Mouse (Mus musculus) megakaryocyte-erythroid progenitor cell, adult 5-6 weeks (primary cell): ENCODE results near the gene Mast4. TPM values are rescaled to one million over a fixed set of nuclear protein-coding genes. Genes with fewer than 3 reads are reported as not detected.

Source experiments
- ATAC-seq: replicated peaks from 2 replicates; pipeline ENCODE4 v1.8.0; 2016; ENCODE audit warnings: mild to moderate bottlenecking, inconsistent platforms; ENCODE audit not compliant: severe bottlenecking, poor library complexity, low FRiP score, low TSS enrichment
- total RNA-seq, 2 experiments: library from RNA; stranded (forward) in 1 of 2; stranded (reverse) in 1 of 2; fragments of 200-1000, 215-1000 nt in 1 of 2; fragments of >200 nt in 1 of 2; fragmentation: Nextera tagmentation in 1 of 2; gene quantifications; 2 replicates each; pipeline ENCODE4 v1.2.3; 2014 to 2017

Gene Mast4
- total RNA-seq, 2 experiments from 2014 or later = 10.9 to 40.9 TPM

DNA sequence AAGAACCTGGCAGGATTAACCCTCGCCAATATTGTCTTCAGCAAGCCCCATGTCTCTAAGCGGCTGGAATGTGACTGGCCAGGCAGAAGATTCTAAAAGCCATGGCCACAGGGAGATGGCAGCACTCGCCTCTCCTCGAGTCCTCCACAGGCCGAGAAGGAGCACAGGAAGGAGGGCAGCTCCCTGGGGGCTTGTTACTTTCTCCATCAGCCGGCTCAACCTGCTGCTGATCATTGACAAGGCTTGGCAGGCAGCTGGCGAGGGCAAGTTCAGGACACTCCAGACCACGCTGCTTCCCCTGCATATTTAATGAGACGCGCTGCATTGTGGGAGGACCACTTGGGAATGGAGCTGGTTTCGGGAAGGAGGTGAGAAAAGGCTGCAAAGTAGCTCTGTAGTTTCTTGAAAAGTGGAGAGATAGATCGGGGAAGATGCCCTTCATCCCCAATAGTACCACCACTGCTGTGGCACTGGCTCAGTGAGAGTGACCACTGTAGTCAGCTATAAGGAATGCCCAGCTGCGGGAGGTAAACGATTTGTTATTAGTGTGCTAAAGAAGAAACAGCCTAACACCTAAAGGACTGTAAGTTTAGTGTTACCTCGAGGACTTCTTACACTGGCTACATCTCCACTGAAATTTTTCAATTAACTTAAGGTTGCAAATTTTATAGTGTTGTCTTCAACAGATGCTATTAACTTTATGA, 523.0 kb downstream of the Mast4 start:
- no peak for ATAC-seq

DNA sequence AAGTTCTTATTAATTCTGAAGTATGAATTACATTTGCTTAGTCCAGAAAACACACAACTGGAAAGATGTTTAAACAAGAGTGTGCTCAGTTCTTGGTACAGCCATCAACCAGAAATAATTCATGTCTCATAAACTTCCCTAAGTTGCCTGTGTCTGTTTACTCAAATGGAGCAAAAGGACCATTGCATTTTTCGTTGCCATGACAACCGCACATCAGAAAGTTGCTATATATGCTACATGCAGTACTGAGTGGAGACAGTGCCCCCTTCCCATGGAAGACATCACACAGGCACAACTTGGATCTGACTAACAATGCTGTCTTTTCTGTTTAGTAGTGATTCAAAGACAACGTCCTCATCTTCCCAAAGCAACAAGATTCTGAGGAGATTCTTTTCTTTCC, 527.6 kb downstream of the Mast4 start:
- ATAC-seq = no peak

DNA sequence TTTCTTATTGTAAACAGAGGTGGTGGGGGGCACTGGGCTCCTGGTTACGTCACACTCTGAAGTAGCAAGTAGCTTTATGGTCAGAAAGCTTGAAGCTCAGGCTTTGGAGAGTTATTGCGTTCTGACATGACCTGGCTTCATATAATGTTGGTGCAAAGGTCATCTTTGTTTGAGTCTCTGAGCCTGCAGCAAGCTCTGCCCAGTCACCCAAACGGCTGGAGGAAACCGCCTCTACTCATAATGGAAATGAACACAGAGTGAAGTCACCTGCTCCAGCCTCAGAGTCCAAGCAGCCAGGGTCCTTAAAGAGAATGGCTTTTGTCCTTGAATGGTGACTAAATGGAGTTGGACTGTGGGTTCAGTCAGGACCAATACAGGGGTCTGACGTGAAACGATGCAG, 529.1 kb downstream of the Mast4 start:
- ATAC-seq = no peak

DNA sequence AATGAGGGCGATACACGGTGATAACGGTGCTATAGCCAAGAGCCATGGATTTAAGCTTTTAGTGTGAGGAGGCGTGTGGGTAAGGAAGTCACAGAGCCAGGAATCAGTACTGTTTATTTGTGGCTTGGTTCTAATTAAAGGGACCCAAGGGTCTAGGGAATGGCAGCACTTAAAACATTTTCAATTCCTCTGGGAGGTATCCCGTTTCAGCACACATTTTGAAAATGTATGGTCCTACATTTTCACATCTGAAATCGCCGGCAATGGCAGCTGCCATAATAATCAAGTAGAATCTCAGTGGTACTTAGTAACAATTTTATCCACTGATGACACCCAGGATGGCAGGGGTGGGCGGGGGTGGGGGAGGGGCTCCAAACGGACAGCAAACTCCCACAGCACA, 531.1 kb downstream of the Mast4 start:
- ATAC-seq = no peak

DNA sequence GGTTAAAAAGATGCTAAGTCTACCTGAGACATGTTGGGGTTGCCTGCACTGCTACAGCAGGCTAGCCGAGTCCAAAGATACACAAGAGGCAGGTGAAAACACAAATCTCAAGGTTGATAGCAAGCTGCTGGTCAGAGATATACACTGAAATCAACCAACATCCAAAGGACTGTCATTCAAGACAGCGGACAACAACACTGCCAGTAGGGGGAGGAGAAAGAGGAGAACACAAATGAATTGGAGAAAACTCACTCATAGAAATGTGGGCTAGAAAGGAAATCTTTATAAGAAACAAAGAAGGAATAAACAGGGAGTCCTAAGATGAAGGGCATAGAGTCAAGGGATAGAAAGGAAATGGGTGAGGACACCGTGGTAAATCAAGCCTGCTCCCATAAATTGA, 542.1 kb downstream of the Mast4 start:
- 0 out of 2 replicates have a peak, but pooled peaks have one; percentile 36 for ATAC-seq

DNA sequence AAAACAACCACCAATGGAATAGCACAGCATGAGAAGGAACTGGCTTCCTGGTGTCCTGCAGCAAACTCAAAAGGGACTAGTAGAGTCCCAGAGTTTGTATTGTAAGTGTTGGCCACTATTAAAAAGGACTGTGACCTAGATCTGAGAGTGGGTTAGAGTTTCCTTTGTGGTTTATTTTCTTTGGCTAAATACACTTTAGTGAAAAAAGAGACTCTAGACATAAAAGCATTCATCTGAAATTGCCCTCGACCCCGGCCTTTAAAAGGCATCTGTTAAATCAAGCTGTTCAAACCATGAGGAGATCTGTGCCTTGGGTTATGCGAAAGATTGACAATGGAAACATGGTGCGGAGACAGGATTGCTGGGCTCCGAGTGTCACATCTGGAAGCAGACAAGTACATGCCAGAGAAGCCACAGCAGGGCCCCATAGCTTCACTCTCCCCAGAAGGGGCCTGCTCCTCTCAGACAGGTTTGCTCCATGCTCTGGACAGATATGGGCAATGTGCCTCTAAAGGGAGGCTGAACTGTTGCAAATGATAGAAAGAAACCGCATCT, 543.6 kb downstream of the Mast4 start:
- no peak for ATAC-seq

DNA sequence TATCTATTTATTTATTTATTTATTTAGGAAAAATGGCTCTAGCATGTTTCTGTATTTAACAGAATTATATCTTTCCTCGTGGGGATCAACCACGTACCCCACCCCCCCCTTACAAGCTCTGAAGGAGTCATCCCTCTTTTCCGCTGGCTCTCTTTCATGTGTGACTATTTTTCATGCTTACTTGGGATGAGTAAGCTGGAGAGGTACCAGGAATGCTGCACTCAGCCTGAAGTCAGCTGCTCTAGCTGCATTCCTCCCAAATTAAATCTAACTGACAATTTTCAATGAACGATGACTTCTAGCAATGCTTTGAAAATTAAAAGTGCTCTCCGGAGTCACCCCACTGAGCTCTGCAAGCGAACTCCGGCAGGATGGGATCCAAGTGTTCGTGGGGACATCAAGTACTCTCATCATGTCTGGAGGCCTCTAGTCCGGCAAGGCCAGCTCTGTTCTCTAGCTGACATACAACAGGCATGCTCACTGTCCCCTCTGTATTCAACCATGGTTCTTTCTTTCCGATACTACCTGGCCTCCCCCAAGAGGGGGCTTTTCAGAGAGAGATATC, 547.5 kb downstream of the Mast4 start:
- ATAC-seq = no peak

DNA sequence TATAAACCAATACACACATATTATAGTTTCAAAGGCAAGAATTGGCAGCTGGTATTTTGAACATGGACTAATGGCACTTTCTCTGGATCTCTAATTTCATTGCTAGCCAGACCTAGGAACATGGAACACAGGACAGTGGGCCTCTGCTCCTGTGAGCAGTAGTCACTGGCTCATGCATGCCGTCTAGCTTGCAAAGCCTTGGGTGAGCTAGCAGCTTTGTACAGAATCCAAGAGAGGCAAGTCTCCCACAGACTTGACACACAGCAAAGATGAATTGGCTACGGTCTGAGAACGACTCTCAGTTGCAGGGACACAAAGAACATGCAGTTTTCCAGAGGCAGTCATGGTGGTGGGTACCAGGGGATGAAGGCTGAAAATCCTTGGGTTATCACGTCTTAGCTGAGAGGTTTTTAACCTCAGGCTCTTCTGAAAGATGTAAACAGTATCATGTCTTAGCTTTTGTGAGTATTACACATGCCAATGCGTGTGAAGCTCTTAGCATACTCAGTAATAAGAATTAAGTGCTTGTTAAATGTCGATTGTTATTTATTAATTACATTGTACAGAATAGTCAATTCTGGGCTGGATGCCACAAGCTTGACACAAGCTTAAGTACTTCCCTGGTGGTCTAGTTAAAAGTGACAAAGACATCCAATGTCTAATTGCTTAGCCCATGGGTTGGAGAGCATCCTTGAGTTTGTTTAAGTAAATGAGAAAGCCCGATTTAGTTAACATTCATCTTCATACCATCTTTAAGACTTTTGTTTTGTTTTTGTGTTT, 550.6 kb downstream of the Mast4 start:
- ATAC-seq = no peak

DNA sequence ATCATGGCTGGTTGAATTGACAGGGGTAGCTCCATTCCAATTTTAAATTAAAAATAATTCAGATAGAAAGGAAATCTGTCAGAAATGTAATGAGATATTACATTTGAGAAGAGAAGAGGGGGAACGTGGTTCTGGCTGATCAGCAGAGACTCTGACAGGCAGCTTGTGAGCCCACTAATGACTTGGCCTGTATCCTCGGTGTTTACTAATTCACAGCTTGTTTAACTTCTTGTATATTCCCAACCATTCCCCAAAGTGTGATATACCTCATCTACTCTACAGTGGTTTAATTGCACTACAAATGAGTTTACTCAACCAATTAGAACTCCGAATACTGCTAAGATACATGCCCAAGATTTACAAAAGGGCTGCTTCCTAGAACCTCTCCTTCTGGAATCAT, 555.0 kb downstream of the Mast4 start:
- ATAC-seq = no peak

DNA sequence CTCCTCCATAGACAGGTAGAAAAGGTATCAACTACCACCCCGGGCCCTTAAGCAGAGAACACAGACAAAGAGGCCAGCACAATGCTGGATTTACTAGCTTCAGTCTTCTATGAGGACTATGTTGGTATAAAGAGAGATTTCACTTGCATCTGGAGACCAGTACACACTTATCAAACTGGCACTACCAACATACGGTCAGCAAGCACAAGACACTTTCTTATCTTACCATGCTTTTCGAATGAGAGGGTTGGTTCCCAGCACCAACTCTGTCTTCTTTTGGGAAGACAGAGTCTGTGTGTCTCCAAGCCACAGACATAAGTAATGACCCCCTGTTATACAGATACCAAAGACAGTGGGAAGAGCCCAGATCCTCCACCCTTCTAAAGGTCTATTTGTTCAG, 555.4 kb downstream of the Mast4 start:
- ATAC-seq = peak; percentile 72

DNA sequence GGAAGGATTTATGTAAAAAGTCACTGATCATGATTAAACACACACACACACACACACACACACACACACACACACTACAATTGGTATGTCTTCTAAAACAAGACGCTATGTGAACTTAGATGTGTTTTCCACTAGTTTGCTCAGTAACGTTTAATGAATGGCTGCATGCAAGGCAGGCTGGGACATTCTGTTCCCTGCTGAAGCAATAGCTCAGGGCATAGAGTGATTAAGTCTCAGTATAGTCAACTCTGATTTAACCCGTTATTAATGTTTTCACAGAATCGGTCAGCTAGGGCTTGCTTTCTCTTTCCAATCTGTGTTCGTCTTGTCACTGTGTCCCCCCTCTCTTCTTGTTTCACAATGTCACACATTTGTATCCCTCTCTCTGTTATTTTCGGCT, 558.8 kb downstream of the Mast4 start:
- no peak for ATAC-seq

DNA sequence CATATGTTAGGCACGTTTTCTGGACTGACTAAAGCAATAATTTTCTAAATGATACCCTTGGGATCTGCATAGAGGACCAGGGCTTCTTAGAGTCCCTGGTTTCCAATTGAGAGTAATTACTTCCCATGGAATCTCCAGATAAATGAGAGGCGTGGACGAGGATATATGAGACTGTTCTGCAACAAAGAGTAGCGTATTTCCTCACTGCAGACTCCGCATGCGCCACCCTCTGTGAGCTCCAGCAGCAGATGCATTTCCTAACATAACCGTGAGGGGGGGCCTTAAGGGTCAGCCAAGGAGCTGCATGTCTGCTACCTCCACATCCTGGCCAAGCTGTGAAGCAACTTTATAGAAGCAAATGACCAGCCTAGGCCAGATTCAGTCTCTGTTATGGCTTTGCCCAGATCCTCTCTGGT, 559.5 kb downstream of the Mast4 start:
- ATAC-seq = no peak

DNA sequence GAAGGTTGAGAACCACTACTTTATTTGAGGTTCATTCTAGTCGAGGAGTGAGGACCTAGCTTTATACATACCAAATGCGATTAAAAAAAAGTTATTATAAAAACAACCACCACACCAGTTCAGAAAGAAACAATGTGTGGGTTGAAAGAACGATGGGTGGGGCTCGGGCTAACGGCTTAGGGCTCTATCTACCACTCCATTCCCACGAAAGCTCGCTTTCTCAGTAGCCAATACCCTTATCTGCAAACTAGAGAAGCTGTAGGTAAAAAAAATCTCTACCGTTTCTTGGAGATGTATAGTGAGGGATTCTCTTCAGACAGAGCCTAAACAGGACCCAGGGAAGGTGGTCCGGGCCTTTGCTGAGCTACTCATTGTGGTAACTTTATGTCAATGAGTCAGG, 561.1 kb downstream of the Mast4 start:
- ATAC-seq = peak; percentile 94

DNA sequence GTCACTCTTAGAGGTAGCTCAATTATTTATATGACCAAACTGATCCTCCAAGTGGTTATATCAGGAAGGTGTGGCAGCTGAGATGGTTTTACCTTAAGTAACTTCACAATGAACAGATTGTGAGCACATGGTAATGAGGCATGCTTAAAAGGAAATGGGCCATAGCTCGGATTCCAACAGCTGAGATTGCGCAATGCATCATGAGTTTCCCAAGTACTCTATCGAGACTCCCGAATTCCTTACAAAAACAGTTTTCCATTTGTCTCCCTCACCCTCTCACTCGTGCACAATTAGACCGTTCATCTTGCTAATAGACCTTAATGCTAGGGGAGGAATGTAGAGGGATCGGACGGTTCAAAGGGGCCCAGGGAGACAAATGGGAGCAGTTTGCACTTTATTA, 564.1 kb downstream of the Mast4 start:
- ATAC-seq = no peak

DNA sequence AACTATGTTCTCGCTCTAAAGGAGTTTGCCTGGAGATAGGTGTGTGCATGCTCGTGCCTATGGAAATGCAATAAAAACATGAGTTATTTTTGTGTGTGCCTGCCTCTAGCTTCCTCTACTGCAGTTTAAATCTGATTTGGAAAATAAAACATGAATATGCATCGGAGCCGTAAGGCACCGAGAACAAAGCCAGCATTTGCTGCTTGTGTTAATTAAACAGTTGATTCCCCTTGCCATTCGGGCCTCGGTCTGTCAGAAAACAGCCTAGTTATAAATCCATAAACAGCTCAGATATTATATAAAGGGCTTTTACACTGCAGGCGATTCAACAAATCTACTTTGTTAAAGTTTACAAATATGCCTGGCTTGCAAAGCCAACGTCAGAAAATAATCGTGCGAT, 565.8 kb downstream of the Mast4 start:
- ATAC-seq = no peak

DNA sequence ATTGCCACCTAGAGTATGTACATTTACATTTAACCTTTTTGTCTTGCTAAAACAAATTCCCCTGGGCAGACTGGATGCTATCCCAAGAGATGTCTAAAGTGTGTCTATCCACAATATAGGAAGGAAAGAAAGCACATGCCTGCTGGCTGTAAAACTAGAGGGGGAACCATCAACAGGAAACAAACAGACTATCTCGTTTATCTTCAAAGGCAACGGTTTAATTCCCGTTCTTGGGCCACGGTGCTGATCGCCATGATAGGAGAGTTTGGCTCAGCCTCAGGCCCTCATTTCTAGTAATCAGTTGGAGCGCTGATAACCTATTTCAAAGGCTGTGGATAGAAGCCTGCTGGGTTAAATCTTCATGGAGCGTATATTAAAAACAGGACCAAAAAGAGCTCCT, 567.2 kb downstream of the Mast4 start:
- peak; percentile 57; the same call in 1 of the 2 replicates for ATAC-seq

DNA sequence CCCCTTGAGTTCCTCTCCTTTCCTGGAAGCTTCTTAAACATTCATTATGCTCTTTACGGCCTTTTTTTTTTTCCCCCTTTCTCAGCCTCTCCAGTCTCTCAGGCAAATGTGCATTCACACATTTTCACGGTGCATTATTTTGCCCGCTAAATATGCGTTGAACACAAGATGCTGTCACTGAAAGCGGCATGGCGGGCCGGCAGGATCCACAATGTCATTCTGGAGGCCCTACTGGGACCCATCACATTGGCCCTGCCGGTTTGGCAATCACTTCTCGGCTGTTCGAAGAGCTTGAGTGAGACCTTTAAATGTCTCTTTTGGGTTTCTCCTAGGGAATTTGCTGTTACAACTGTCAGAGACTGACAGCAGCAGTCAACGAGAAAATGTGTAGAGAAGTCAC, 569.1 kb downstream of the Mast4 start:
- no peak for ATAC-seq

DNA sequence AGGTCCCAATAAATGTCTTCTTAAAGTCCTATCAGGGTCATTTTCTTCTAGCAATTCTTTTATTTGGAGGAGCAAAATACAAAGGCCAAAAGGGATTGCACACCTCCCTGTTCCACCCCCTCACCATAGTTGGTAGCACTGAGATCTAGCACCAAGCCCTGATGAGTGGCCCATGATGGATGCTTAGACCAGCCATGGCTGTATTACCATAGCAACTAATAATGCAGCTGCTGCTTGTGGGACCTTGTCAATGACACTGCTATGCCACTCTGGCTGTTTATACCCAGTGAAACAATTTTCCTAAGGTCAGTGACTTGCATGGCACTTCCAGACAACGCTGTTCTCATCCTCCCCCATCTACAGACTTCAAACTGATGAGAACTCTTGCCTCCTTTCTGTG, 570.1 kb downstream of the Mast4 start:
- no peak for ATAC-seq

DNA sequence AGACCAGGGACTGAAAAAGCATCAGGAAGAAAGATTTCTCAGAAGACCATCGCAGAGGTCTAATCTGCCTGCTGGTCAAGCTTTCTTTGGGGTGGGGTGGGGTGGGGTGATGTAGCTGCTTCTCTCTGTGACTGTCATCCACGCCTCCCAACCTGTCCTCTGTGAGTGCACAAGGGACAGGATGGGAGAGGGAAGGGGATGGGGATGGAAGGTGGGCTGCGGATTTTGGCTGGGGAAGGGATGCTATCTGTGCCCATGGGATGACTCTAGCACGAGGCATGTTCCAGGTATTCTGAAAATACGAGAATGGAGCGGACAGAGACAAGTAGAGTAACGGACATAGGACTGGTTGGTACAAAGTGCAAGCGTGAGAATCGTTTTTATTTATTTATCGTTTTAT, 572.1 kb downstream of the Mast4 start:
- no peak for ATAC-seq

DNA sequence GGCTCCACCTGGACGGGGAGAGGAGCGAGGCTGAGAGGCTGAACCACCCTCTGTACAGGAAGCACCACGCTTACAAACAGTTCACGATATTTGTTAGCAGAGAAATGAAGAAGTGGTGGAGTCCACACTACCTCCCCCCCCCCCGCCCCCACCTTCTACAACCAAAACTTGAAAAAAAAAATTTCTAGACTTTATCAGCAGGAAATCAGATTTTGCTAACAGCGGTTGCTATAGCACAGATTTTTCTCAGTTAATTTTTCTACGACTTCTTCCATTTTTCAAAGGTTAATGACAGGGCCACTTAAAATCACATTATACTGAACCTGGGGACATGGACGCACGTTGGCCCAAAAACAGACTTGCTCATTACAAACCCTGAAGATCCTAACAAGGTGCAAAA, 572.9 kb downstream of the Mast4 start:
- no peak for ATAC-seq

DNA sequence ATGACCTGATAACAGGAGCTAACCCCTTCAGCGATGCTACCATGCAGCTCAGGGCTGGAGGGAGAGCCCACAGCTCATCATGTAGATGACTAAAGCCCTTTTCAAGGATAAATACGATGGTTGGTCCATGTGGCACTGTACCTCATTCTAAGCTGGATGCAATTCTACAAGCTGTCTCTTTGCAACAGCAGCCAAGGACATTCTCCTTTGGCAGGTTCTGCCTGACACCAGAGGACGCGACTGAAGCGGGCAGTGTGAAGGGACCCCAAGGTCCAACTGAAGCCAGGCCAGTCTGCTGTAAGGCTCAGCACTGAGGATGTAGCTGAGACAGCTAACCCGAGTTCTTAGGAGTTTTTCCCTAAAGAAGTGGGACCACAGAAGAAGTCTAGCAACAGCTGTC, 576.3 kb downstream of the Mast4 start:
- ATAC-seq = no peak
